Comparison of ENCODE assay signal across 10 mouse cellular contexts in the genomic region with DNA sequence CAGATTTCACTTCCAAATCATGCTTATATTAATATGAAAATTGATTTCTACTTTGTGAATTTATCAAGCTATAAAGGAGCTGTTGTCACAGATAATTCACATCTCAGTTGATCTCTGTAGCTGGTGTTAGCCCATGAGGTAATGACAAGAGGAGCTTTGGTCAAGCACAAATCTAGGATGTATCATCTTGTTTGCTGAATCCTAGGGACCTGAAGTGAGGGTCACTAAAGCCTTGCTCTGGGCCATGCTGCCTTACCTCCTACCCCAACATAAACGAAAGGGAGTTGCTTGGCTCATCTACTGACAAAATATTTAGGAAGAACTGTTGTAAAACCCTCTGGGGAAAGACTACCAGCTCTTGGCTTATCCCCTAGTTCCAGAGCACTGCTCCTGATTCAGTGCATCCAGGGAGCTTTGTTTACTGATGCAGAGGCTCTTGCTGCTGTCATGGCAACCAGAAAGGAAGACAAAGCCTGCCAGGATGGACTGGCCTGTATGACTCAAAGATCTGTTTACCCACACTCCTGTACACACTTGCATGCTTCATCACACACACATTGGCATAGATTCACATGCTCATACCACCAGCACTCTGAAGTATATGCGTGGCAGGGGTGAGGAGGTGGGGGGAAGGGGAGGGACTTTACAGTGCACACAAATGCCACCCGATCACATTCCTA.
DNase-seq lines count a peak whose midpoint lies in the region.
"Had no signal": no experiment of that assay in that cellular context is flagged by ENCODE, and none has a peak within 500 bp of the region (broad histone marks: within the 10 kb centered on the region; RNA-seq: fewer than 3 reads in every experiment).

No protein-coding gene starts in this region.

- DNase-seq in cerebellum, postnatal 25 days, result peak; percentile 46 to 61
- peak; percentile 17 to 26 for DNase-seq in frontal cortex, postnatal 14 days (ENCODE audit: low spot score in 2 of 2)
- peak; percentile 31 to 65 for DNase-seq in left cerebral cortex, adult 9 months (ENCODE audit: low spot score in 2 of 2)
- DNase-seq in retina, postnatal 7 days (ENCODE audit: low read depth, low spot score), result peak; percentile 4
- no peak for DNase-seq in lung, postnatal 36 days
- no peak for DNase-seq in gastrocnemius, postnatal 4 days (ENCODE audit: low spot score in 2 of 2)
- DNase-seq in limb, embryonic 10.5 days (ENCODE audit: low spot score), result no peak
- DNase-seq in natural killer cell, adult 2 months (ENCODE audit: low spot score in 2 of 2), result no peak

- H3K27ac ChIP-seq in limb, embryonic 10.5 days, result no peak overlapping the region
- H3K27ac ChIP-seq: kidney, postnatal 0 days; lung, embryonic 15.5 days had no signal

- H3K4me1 ChIP-seq in limb, embryonic 10.5 days, result no peaks in the 10 kb centered on the region
- H3K4me1 ChIP-seq: lung, embryonic 15.5 days had no signal

- no peaks in the 10 kb centered on the region for H3K27me3 ChIP-seq in limb, embryonic 10.5 days (ENCODE audit: low read depth, poor library complexity, severe bottlenecking)
- H3K27me3 ChIP-seq: lung, embryonic 15.5 days had no signal

- 66% methylated on average over 3 of the region's 3 CpGs for WGBS in limb, embryonic 10.5 days

- H3K4me3 ChIP-seq in limb, embryonic 10.5 days, result no peak overlapping the region
- H3K4me3 ChIP-seq: lung, embryonic 15.5 days had no signal

- H3K36me3 ChIP-seq in limb, embryonic 10.5 days, result no peaks in the 10 kb centered on the region
- H3K36me3 ChIP-seq: lung, embryonic 15.5 days had no signal

- H3K9me3 ChIP-seq in limb, embryonic 10.5 days (replicated peaks), result no peaks in the 10 kb centered on the region
- H3K9me3 ChIP-seq: lung, embryonic 15.5 days had no signal

Comparison
In these comparisons a context has a peak if more than half of its experiments do, and no peak if none do; other contexts are left out.
1. DNase-seq: peak in cerebellum, postnatal 25 days (2 of 2), frontal cortex, postnatal 14 days (2 of 2), left cerebral cortex, adult 9 months (2 of 2) and retina, postnatal 7 days (single experiment); none in lung, postnatal 36 days (single experiment), gastrocnemius, postnatal 4 days (0 of 2), limb, embryonic 10.5 days (single experiment) and natural killer cell, adult 2 months (0 of 2).